Mouse (Mus musculus) ovary, postnatal 10 days (tissue): ENCODE results near the gene Foxn3.

Source experiments
- DNase-seq: peaks from one replicate; pipeline ENCODE4 v3.0.0; 2022; ENCODE audit warnings: low spot score

Gene Foxn3

DNA sequence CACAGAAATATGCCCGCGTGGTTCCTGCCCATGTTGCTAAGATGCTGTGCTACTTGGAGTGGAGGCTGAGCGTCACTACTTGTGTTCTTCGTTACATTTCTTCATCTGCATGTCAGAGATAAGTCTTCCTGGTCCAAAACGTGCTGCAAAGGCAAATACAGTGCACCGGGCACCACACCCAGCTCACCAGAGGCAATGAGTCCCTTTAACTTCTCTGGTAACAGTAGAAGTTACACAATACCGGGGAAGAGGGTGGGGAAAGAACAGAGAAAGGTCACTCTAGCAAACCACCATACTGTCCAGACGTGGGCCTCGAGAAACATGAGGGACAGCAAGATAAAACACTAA is 213.8 kb downstream of the Foxn3 start:
- no peak for DNase-seq

GRCm38 (mm10) chr12:99348940-99349649 is 214.3 kb downstream of the Foxn3 start:
- no peak for DNase-seq

DNA sequence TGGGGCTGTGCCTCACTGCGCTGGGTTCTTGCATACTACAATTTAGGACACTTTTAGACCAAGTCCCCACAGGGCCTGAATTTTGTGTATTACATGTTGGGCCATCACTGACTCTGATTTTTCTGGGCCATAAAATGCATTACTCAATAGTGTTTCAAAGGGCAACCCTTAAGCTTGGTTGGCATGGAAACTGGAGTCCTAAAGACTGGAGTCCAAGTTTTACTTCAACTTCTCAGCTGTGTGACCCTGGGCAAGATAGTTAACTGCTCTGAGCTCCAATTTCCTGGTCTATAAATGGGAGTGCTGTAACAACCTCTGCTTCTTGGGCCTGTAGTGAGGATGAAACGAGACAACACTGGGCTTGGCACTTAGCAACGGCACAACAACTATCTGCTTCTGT is 215.9 kb downstream of the Foxn3 start:
- no peak for DNase-seq

DNA sequence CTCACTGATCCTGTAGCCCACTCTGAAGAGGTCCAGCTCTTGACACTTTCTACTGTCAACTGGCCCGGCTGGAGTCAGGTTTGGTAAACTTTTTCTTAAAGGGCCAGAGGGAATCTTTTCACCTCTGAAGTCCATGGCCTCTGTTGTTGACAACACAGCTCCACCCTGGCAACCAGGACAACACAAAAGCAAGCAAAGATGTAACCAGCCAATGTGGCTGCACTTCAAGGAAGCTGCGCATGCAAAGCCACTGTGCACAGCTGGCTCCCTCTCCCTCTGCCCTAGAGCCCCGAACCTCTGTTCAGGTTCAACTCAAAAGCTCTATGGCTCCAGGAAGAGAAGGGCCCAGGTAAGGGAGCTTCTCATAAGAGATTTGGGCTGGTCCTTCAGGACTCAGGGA is 216.4 kb downstream of the Foxn3 start:
- DNase-seq: no peak

GRCm38 (mm10) chr12:99345323-99345722 is 218.1 kb downstream of the Foxn3 start:
- DNase-seq: no peak

- DNase-seq: no peak
Measured at GRCm38 (mm10) chr12:99343378-99343777, 220.0 kb downstream of the Foxn3 start.

DNA sequence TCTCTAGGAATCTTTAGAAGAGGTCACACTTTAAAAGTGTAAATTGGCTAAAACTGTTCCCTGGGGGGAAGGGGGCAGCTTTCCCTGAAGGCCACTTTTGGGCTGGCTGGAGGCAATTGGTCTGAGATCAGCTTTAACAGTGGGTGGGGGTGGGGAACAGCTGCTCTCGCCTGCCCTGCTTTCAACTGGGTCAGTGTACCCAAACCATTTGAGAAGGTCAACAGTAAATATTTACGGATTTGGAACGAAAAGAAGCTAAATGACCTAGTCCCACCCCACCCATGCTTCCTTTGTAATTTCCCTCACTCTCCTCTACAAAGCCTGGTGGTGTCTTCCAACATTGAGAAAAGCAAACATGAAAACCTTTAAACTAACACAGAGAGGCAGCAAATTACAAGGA is 221.2 kb downstream of the Foxn3 start:
- DNase-seq: no peak

GRCm38 (mm10) chr12:99341751-99342150 is 221.6 kb downstream of the Foxn3 start:
- no peak for DNase-seq

DNA sequence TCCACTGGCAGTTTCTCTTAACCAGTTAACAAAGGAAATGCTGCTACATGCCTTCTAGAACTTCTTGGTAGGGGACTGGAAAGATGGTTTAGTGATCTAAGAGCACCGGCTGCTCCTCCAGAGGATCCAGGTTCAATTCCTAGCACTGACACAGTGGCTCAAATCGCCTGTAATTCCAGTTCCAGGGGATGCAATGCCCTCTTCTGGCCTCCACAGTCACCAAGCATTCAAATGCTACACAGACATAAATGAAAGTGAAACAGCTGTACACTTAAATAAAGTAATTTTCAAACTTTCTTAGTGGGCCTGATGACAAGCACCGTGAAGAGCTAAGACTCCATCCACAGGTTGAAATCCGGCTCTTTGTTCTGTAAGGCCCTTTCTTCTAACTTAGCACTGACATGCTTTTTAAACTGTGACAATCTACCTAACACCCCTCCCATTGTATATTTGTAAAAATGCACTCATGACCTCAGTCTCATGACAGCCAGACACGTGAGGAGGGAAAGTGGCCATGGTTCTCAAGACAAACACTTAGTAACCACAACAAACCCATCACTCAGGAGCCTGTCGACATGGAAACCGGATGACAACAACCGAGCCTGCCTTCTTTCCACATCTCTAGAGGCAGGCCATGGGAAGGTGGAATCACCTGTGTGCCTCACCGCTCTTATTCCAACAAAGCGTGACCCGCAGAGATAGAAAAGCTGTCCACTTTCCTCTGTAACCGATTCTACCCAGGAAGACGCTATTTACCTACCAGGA is 222.8 kb downstream of the Foxn3 start:
- no peak for DNase-seq

- no peak for DNase-seq
Measured at GRCm38 (mm10) chr12:99339640-99340325, 223.6 kb downstream of the Foxn3 start.

DNA sequence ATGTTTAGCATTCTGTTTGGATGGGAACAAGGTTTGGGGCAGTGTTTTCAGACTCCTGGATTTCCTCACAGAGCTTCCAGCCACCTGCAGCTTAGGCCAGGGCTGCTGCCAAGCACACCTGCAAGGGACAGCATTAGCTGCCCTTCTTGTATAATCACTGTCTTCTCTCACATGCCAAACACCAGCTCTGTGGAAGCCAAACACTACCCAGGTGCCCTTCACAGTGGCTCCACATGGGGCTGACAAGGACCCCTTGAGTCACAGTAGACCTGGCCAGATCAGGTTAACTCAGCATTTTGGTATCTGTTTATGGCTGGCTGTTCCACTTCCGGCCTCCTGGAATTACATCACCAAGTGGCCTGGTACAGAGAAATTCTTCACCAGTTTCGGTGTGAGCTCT is 224.6 kb downstream of the Foxn3 start:
- no peak for DNase-seq

GRCm38 (mm10) chr12:99337171-99337435 is 226.3 kb downstream of the Foxn3 start:
- no peak for DNase-seq

DNA sequence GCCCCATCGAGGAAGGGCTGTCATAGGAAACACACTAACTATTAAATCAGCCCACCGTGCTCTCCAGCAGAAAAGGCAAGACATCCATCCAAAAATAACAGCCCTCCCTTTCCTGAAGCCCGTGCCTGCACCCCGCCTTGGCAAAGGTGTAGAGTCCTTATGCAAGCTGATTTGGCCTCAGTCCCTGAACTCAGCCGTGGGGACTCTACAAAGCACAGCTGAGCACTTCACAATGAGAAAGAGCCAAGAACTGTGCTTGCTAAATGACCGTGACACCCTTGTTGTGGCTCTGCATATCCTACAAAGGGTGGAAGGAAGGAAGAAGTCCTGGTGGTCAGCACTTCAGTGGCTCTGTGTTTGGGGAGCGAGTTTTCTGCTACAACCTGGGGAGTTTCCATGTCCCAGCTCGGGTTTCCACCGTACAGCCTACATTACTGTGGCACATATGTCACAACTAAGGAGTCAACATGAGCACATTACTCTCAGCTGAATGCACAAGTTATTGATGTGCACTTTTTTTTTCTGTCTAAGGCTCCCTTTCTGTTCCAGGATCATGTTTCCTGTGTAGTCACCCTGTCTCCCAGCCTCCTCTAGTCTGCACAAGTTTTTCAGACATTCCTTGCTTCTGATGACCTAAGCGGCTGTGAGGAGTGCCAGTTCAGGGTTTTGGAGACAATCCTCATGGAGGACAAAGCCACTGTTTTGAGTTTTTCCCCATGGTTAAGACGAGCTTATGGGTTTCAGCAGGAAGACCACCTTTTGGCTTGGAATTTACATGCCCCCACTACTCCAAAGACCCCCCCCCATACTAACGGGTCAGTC is 226.8 kb downstream of the Foxn3 start:
- no peak for DNase-seq

- no peak for DNase-seq
Measured at GRCm38 (mm10) chr12:99335628-99336027, 227.8 kb downstream of the Foxn3 start.

DNA sequence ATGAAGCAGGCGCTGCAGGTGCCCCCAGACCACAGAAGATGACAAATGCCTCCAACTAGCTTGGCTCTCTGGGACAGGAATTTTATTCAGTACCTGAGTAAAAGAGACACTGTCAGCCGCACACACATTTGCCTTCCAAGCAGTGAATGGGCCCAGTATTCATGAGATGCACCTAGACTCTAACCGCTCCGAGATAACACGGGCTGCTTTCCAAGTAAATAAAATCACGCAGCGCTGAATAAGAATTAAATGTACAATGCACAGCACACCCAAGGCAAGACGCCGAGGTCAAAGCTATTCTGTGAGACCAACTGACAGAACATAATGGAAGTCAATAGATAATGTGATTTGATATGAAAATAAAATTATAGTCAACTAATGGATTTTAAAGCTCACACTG is 229.4 kb downstream of the Foxn3 start:
- no peak for DNase-seq

DNA sequence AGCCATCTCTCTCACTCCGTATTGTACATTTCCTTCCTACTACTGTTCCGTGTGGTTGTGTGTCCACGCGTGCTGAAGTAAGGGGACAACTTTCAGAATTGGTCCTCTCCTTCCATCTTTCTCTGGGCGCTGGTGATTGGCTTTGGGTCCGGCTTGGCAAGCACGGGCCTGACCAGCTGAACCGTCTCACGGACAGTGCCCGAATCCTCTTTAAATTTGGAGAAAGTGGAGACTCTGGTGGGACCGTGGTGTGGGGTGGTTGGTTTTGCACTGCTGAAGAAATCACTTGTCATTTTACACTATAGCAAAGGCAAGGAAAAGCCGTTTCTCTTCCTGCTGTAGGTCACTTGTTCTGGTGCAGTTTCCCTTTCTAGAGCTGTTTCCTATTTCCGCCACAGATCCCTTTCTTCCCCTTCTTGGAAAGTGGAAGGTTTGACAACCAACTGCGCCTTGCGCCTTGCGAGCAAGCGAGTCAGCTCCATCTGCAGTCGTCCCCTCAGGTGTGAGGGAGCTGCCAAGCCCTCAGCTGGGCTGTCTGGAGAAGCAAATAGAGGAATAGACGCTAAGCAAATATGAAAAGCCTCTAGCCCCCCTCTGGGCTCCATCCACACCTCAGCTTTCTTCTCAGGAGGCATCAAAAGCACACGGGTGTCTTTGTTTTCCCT is 229.9 kb downstream of the Foxn3 start:
- no peak for DNase-seq

GRCm38 (mm10) chr12:99332144-99332807 is 231.1 kb downstream of the Foxn3 start:
- DNase-seq: no peak

DNA sequence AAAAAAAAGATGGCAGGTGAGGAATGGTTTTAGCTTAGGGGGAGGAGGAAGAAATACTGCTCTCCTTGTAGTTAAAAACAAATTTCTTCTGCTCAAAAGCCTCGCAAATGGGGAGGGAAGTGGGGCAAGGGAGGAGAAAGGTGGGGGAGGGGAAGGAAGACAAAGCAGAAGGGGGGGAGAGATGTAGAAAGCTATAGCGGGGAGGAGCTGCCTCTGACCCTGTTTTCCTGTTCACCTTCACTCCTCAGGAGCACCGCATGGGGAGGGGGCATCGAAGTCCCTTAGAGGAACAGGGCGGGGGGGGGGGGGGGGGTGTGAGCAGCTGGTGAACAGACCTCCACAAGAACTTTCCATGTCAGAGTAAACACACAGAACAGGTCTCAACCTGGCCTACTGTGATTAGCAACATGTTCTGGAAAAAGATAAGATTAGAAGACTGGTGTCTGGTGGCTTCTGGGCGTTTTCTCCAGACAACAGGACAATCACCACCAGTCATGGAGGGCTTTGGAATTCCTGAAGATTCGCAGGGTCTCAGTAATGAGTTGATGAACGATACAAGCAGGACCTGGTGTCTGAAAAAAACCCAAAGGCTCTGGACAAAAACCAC is 231.9 kb downstream of the Foxn3 start:
- DNase-seq: no peak

GRCm38 (mm10) chr12:99330822-99331285 is 232.5 kb downstream of the Foxn3 start:
- DNase-seq: no peak

- DNase-seq: no peak
Measured at GRCm38 (mm10) chr12:99329301-99330257, 233.8 kb downstream of the Foxn3 start.
